Mouse (Mus musculus) kidney, adult 2 months (tissue): ENCODE results near the gene Atxn1. TPM values are rescaled to one million over a fixed set of nuclear protein-coding genes. Genes with fewer than 3 reads are reported as not detected.

Source experiments
- DNase-seq: peaks from one replicate; pipeline ENCODE4 v3.0.0; 2021
- H3K27ac ChIP-seq: fragments of 200-500 bp; 2 replicates; pipeline ENCODE4 v1.5.1; 2012; ENCODE audit warnings: low read depth, low read length, control low read depth, inconsistent platforms; ENCODE audit not compliant: insufficient read depth
- H3K27me3 ChIP-seq: fragments of 200-500 bp; replicated peaks from 2 replicates; pipeline ENCODE4 v1.6.1; 2012; ENCODE audit warnings: mild to moderate bottlenecking, moderate library complexity, low read length, inconsistent platforms; ENCODE audit not compliant: control insufficient read depth, insufficient read depth
- H3K36me3 ChIP-seq: fragments of 200-500 bp; 2 replicates; pipeline ENCODE4 v1.6.1; 2012; ENCODE audit warnings: mild to moderate bottlenecking, moderate library complexity, low read length, inconsistent platforms; ENCODE audit not compliant: control insufficient read depth, insufficient read depth
- H3K4me1 ChIP-seq: fragments of 200-500 bp; 2 replicates; pipeline ENCODE4 v1.6.1; 2011; ENCODE audit warnings: low read length; ENCODE audit not compliant: control insufficient read depth, insufficient read depth
- H3K4me3 ChIP-seq: fragments of 200-500 bp; 2 replicates; pipeline ENCODE4 v1.5.1; 2011; ENCODE audit warnings: mild to moderate bottlenecking, low read depth, low read length, control low read depth; ENCODE audit not compliant: insufficient read depth
- CTCF ChIP-seq: fragments of 200-500 bp; conservative IDR thresholded peaks from 2 replicates; pipeline ENCODE4 v1.5.1; 2011; ENCODE audit warnings: low read depth, mild to moderate bottlenecking, control low read depth, low read length, moderate library complexity, mixed read lengths; ENCODE audit not compliant: insufficient read depth, insufficient read length
- POLR2A ChIP-seq: fragments of 200-500 bp; IDR thresholded peaks from one replicate; pipeline ENCODE4 v1.6.1; 2011; ENCODE audit warnings: low read depth, low read length, control low read depth
- WGBS: fragments of 180-500 bp; shearing (Covaris S2); methylation state at CpG from one replicate; pipeline ENCODE4 v1.1.7; 2018; 5-methylcytosine and 5-hydroxymethylcytosine counted together
- polyA plus RNA-seq: library from polyadenylated mRNA; depleted of rRNA; stranded (reverse); fragments of >200 nt; gene quantifications from 2 replicates; pipeline ENCODE4 v1.2.3, GENCODE M21; 2012

Gene Atxn1
- polyA plus RNA-seq, 1 experiment: 15.0 TPM

DNA sequence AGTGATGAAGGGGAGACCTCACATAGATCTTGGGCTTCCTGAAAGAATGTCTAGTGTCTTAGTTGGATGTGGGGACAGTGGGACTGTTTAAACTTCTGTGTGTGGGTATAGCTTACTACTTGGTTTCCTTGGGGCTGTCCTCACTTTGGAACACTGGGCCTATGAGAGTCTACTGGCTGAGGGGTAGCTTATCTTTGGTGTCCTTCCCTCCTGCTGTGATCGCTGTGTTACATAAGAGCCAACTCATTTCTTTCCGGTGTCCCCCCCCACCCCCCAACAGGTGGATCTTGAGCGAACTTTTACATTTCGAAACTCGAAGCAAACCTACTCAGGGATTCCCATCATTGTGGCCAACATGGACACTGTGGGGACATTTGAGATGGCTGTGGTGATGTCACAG lies 450.7 kb downstream of the Atxn1 start:
- Histone ChIP-seq H3K27ac (no peak overlapping the region), H3K4me1 (peaks cover 47% of the 10 kb centered on the region), H3K4me3 (no peak overlapping the region), H3K27me3 (no peaks in the 10 kb centered on the region), H3K36me3 (no peaks in the 10 kb centered on the region)
- no peak for DNase-seq
- TF ChIP-seq CTCF (no peak), POLR2A (no peak)
- WGBS: 94% methylated on average over 5 of the region's 5 CpGs

- peak; percentile 23 for DNase-seq
- Histone ChIP-seq H3K4me3 (no peak overlapping the region), H3K27ac (peak overlapping the region; percentile 72), H3K4me1 (peaks cover 47% of the 10 kb centered on the region), H3K36me3 (no peaks in the 10 kb centered on the region), H3K27me3 (no peaks in the 10 kb centered on the region)
- no peak for TF ChIP-seq POLR2A
- TF ChIP-seq CTCF: no peak
- WGBS: 54% methylated on average over 12 of the region's 12 CpGs
Measured at GRCm38 (mm10) chr13:45513009-45513984, 451.5 kb downstream of the Atxn1 start.

DNA sequence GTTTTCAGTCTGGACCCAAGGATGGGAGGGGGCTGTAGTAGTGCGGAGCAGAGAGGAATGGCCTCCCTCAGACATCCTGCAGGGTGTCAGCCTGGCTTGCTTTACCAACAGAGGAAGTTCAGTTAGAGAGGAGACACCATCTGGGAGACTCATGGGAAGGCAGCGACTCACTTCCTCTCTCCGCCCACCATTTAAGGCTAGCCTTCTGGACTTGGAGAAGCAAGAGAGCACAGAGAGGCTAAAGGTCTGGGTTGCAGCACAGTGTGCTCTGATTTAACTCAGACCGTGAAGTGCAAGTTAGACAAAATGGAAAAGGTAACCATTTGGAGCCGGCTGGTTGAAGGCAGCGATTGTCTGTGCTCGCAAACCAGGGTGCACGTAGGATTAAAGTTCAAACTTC lies 452.3 kb downstream of the Atxn1 start:
- H3K4me3 ChIP-seq: no peak overlapping the region
- peaks cover 47% of the 10 kb centered on the region for H3K4me1 ChIP-seq
- DNase-seq: peak; percentile 87
- H3K36me3 ChIP-seq: no peaks in the 10 kb centered on the region
- H3K27ac ChIP-seq: peak overlapping the region; percentile 72
- no peaks in the 10 kb centered on the region for H3K27me3 ChIP-seq
- WGBS: 48% methylated on average over 8 of the region's 8 CpGs
- TF ChIP-seq POLR2A: no peak
- TF ChIP-seq CTCF: no peak

- 45% methylated on average over 6 of the region's 6 CpGs for WGBS
- Histone ChIP-seq H3K4me1 (peaks cover 50% of the 10 kb centered on the region), H3K27ac (peak overlapping the region; percentile 79), H3K4me3 (no peak overlapping the region), H3K36me3 (no peaks in the 10 kb centered on the region), H3K27me3 (no peaks in the 10 kb centered on the region)
- no peak for TF ChIP-seq CTCF
- no peak for TF ChIP-seq POLR2A
- DNase-seq: peak; percentile 68
Measured at GRCm38 (mm10) chr13:45511706-45512435, 452.9 kb downstream of the Atxn1 start.

DNA sequence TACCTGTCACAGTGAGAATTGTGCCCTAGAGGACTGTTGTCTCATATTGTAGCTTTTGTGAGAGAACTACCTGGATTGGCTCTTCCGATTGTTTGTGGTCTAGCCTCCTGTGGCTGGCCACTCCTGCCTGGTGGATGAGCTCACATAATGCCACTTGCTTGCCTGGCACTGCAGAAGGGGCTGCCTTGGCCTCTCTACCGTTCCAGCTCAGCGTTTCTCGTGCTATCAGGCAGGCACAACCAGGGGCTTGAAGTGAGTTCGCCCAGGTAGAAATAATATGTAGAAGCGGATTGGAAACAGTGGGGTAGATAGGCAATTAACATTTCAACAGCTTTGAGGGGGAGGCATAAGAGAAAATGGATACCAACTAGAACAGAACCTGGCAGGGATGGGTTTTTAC lies 455.4 kb downstream of the Atxn1 start:
- H3K4me3 ChIP-seq: no peak overlapping the region
- H3K27me3 ChIP-seq: no peaks in the 10 kb centered on the region
- TF ChIP-seq POLR2A (no peak), CTCF (no peak)
- DNase-seq: no peak
- H3K36me3 ChIP-seq: no peaks in the 10 kb centered on the region
- H3K27ac ChIP-seq: no peak overlapping the region
- WGBS: 67% methylated on average over 6 of the region's 6 CpGs
- H3K4me1 ChIP-seq: peaks cover 38% of the 10 kb centered on the region

DNA sequence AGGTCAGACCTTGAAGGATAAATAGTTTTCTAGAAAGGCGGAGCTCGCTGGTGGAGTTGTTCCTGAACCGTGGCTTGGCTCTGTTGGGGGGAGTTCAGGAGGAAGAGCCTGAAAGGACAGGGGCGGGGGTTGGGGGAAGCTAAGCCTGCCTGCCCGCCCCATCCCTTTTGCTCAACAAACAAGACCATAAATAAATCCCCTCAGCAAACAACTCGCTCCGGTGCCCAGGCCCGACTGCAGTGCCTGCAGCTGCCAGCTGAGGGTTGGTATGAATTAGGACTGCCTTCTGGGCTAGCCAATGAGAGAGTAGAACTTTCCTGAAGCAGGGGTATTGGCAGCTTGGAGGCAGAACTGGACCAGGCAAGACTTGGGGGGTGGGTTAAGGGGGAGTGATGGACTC lies 456.3 kb downstream of the Atxn1 start:
- TF ChIP-seq POLR2A (no peak), CTCF (no peak; the same call in 1 of the 2 replicates)
- peak overlapping the region; percentile 59 for H3K4me3 ChIP-seq
- H3K4me1 ChIP-seq: peaks cover 29% of the 10 kb centered on the region
- peak overlapping the region; percentile 75 for H3K27ac ChIP-seq
- no peaks in the 10 kb centered on the region for H3K36me3 ChIP-seq
- no peaks in the 10 kb centered on the region for H3K27me3 ChIP-seq
- WGBS: under 1% methylated on average over 8 of the region's 8 CpGs
- DNase-seq: peak; percentile 92
